Mouse (Mus musculus) T-cell, adult 2 months (primary cell): ENCODE data around the gene Ube2l3.

ENCODE experiments used
- DNase-seq: peaks from one replicate; pipeline ENCODE4 v3.0.0; 2022; ENCODE audit warnings: low spot score

The Ube2l3 gene

DNA sequence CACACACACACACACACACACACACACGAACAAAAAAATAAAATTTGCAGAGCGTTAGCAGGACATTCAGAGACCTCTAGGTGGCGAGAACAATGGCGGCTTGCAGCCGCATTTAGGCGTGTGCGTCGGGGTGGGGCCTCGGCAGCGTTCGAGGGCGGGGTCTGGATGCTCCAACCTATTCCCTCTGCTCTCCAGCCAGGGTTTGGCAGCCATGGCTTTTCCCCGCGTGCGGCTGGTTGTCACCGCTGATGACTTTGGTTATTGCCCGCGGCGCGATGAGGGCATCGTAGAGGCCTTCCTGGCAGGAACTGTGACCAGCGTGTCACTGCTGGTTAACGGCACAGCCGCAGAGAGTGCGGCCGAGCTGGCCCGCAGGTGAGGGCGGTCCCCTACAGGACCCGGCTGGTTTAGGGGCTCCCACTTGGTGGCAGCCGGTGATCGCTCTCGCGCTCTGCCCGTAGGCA, 55.6 kb downstream of the Ube2l3 start, which contains the start of gene Ccdc116:
Ccdc116 (minus strand) TSS at position 458 of the 464 bp plus-strand sequence.
- DNase-seq = peak; percentile 82

DNA sequence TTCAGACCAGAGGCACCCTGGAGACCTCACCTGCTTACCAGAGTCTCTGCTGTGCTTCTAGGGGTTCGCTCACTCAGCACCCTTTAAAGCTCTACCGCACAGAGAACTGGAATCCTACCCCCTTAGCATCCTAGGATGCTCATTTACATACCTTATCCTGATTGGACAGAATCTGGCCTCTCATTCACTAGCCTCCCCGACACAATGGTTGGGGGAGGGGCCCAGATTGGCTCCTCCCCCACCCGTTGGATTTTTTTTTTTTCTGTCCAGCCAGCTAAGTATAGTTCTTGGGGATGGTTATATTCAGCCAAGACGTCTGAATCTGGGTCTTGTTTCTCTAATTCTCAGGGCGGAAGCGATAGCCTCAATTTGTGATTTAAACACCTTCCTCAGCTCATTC, 58.1 kb downstream of the Ube2l3 start, which contains the start of gene Ydjc:
Ydjc (plus strand) TSS at position 283 of the 400 bp plus-strand sequence.
- DNase-seq = no peak

DNA sequence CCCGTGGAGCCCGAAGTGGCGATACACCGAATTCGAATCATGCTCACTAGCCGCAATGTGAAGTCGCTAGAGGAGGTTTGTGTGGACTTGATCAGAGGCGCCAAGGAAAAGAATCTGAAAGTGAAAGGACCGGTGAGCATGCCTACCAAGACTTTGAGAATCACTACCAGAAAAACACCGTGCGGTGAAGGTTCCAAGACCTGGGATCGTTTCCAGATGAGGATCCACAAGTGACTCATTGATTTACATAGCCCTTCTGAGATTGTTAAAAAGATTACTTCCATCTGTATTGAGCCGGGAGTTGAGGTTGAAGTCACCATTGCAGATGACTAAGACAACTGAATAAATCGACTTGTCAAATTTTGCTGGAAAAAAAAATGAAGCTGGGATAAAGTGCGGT, 65.1 kb downstream of the Ube2l3 start:
- DNase-seq = no peak

DNA sequence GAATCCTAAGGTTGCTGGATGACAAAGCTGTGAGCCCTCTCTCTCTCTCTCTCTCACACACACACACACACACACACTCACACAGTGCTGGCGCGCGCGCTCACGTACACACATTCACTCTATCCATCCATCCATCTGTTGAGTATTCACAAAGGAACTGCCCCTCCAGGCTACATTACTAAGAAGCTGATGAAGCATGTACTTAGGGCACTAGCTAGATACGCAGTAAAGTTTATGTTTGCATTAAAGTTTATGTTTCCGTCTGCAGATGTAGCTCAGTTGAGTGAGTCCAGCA, 69.6 kb downstream of the Ube2l3 start:
- DNase-seq = no peak

GRCm38 (mm10) chr16:17132089-17132905, 70.2 kb downstream of the Ube2l3 start, which contains the start of gene Sdf2l1:
Gene Sdf2l1 (minus strand): TSS chr16:17132383.
- peak; percentile 94 for DNase-seq

GRCm38 (mm10) chr16:17131191-17132088, 71.0 kb downstream of the Ube2l3 start:
- DNase-seq = peak; percentile 46

DNA sequence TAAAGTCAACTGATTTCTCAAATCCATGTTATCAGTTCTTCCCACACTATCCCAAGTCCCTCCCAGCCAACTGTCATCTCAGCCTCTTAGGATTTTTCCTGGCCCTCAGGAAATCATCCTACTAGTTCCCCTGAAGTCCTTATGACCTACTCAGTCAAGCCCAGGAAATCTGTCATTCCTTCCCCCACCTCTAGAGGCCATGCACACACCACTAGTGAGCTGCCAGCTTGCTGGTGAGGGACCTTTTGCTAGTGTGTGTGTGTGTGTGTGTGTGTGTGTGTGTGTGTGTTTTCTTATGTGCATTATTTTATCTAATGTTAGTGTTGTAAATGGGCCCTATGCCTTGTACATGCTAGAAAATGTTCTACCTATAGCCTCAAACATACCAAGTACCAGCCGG, 75.2 kb downstream of the Ube2l3 start:
- DNase-seq = peak; percentile 64

GRCm38 (mm10) chr16:17124871-17125520, 77.5 kb downstream of the Ube2l3 start, which contains the start of gene 2610318N02Rik:
Gene 2610318N02Rik (minus strand): TSS chr16:17125167.
- peak; percentile 44 for DNase-seq

GRCm38 (mm10) chr16:17124119-17124870, 78.2 kb downstream of the Ube2l3 start:
- no peak for DNase-seq

GRCm38 (mm10) chr16:17121569-17121968, 80.9 kb downstream of the Ube2l3 start:
- DNase-seq = no peak

- DNase-seq = no peak
These were observed 85.1 kb downstream of the Ube2l3 start for GRCm38 (mm10) chr16:17117309-17117799.

DNA sequence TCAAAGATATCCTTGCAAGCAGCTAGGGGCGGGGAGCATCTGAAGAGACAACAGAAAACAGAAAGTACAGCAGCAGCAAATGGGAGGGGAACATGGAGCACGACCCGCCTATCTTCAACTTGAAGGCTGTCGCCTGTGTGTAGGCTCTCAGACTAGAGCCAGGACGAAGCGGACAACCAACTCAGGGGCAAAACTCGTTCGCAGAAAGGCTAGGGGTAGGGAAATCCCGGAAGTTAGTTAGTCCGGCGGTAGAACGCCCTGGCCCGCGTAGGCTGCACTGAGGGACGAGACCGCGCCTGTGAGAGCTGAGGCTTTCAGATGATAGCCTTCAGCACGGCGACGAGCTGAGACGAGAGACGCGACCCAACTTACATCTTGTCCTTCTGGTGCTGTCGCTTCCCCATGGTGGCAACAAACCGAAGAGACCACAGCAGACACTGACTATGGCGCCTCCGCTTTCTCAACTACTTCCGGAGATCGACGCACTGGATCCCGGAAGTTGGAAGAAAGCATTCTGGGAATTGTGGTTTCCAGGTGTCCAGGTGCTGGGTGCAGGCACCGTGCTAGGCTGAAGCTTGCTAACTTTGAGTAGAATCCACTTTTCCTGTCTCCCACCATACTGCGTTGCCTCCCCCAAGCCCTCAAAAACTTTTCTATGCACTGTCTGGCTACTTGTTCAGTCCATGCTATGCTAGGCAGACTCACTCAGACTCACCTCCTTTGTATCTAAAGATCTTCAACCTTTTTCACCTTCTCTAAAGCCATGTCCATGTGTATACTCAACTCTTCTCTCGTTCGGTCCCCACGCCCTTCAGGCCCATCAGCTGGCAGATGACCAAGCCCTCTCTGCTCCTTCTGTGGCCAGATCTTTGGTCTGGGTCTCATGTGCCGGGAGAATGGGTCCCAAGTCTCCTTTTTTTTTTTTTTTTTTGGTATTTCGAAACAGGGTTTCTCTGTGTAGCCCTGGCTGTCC, 91.4 kb downstream of the Ube2l3 start, which contains the start of gene Ppil2:
Ppil2 (minus strand) TSS at position 487 of the 973 bp plus-strand sequence.
- peak; percentile 74 for DNase-seq

- no peak for DNase-seq
These were observed 97.8 kb downstream of the Ube2l3 start for GRCm38 (mm10) chr16:17104600-17104999.

DNA sequence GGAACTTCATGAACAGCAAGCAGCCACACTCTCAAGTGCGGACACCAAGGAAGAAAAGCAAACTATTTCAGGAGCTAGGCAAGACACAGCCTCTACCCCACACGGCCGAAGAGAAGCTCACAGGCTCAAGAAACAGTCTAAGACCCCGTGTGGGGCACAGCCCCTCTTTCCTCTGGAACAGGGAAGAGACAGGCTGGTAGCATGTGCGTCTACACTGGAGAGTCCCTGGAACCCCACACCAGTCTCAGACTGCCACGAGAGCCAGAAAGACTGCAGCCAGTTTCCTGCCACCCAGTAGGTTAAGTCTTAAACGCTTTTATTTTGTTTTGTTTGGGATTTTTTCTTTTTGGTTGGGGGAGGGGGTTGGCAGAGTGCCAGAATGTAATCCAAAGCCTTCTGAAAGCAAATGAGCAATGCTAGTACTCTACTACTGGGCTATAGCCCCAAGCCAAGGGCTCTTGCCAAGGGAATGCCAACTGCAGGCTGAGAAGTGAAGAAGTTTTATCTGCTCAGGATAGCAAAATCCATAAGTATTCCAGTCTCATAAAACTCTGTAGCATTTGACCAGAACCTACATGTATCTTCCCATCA, 99.7 kb downstream of the Ube2l3 start:
- no peak for DNase-seq
